Mouse (Mus musculus) small intestine, adult 2 months (tissue): Measurements from ENCODE around the gene Sgcg.

Experiments
- CTCF ChIP-seq: fragments of 200-500 bp; IDR thresholded peaks from 2 replicates; pipeline ENCODE4 v1.5.1; 2012; ENCODE audit warnings: low read depth, mild to moderate bottlenecking, control low read depth, inconsistent platforms, low read length, moderate library complexity, mixed read lengths; ENCODE audit not compliant: insufficient replicate concordance, insufficient read length; ENCODE audit errors: extremely low read depth
- POLR2A ChIP-seq: fragments of 200-500 bp; IDR thresholded peaks from 2 replicates; pipeline ENCODE4 v1.6.1; 2012; ENCODE audit warnings: low read depth, mild to moderate bottlenecking, control low read depth, inconsistent platforms, low read length, moderate library complexity

DNA sequence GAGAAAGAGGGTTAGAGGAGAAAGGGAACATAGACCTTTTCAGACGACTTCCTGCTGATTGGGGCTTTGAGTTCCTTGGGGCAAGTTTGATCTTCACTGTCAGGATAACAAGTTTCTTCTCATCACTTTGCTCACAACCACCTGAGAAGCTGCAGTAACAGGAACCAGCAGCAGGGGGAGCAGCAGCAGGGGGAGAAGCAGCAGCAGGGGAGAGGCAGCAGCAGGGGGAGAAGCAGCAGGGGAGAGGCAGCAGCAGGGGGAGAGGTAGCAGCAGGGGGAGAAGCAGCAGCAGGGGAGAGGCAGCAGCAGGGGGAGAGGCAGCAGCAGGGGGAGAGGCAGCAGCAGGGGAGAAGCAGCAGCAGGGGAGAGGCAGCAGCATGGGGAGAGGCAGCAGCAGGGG is 19.0 kb upstream of the Sgcg start:
- peak; percentile 51; the same call in 1 of the 2 replicates for TF ChIP-seq CTCF
- no peak for TF ChIP-seq POLR2A
